Mouse (Mus musculus) naive thymus-derived CD4-positive, alpha-beta T cell, adult 2 months (primary cell): ENCODE measurements around the gene Phldb2.

Source experiments
- DNase-seq: peaks from one replicate; pipeline ENCODE4 v3.0.0-alpha.2; 2011; ENCODE audit warnings: low read depth

The Phldb2 gene

GRCm38 (mm10) chr16:45892928-45893327 lies 60.5 kb downstream of the Phldb2 start:
- DNase-seq: no peak

GRCm38 (mm10) chr16:45890471-45891200 lies 62.8 kb downstream of the Phldb2 start:
- no peak for DNase-seq

GRCm38 (mm10) chr16:45889636-45890035 lies 63.8 kb downstream of the Phldb2 start:
- DNase-seq: no peak

- DNase-seq: no peak
These were observed 66.8 kb downstream of the Phldb2 start for GRCm38 (mm10) chr16:45886599-45886998.

- DNase-seq: no peak
These were observed 69.2 kb downstream of the Phldb2 start for GRCm38 (mm10) chr16:45884194-45884593.

- no peak for DNase-seq
These were observed 72.1 kb downstream of the Phldb2 start for GRCm38 (mm10) chr16:45881177-45881832.

- no peak for DNase-seq
These were observed 73.2 kb downstream of the Phldb2 start for GRCm38 (mm10) chr16:45880101-45880751.

GRCm38 (mm10) chr16:45877739-45878138 lies 75.7 kb downstream of the Phldb2 start:
- DNase-seq: no peak

GRCm38 (mm10) chr16:45877171-45877570 lies 76.2 kb downstream of the Phldb2 start:
- DNase-seq: no peak

GRCm38 (mm10) chr16:45873397-45873796 lies 80.0 kb downstream of the Phldb2 start:
- no peak for DNase-seq

GRCm38 (mm10) chr16:45871286-45871976 lies 82.0 kb downstream of the Phldb2 start:
- no peak for DNase-seq

- no peak for DNase-seq
These were observed 82.7 kb downstream of the Phldb2 start for GRCm38 (mm10) chr16:45870651-45871050.

- DNase-seq: no peak
These were observed 84.4 kb downstream of the Phldb2 start for GRCm38 (mm10) chr16:45869044-45869443.

- DNase-seq: no peak
These were observed 96.0 kb downstream of the Phldb2 start for GRCm38 (mm10) chr16:45857277-45857863.

- DNase-seq: no peak
These were observed 98.9 kb downstream of the Phldb2 start for GRCm38 (mm10) chr16:45854499-45854898.

GRCm38 (mm10) chr16:45849045-45849444 lies 104.4 kb downstream of the Phldb2 start:
- no peak for DNase-seq

GRCm38 (mm10) chr16:45844875-45845274 lies 108.5 kb downstream of the Phldb2 start:
- no peak for DNase-seq

GRCm38 (mm10) chr16:45844049-45844780 lies 109.2 kb downstream of the Phldb2 start:
- DNase-seq: peak; percentile 18

- DNase-seq: no peak
These were observed 110.0 kb downstream of the Phldb2 start for GRCm38 (mm10) chr16:45843351-45843891.

GRCm38 (mm10) chr16:45842440-45842839 lies 111.0 kb downstream of the Phldb2 start:
- DNase-seq: no peak

- DNase-seq: no peak
These were observed 111.6 kb downstream of the Phldb2 start for GRCm38 (mm10) chr16:45841806-45842205.
